Mouse (Mus musculus) kidney, adult 2 months (tissue): ENCODE results near the gene Barx1. TPM values are rescaled to one million over a fixed set of nuclear protein-coding genes. Genes with fewer than 3 reads are reported as not detected.

ENCODE experiments used
- DNase-seq: peaks from one replicate; pipeline ENCODE4 v3.0.0; 2021
- H3K27ac ChIP-seq: fragments of 200-500 bp; 2 replicates; pipeline ENCODE4 v1.5.1; 2012; ENCODE audit warnings: low read depth, low read length, control low read depth, inconsistent platforms; ENCODE audit not compliant: insufficient read depth
- H3K27me3 ChIP-seq: fragments of 200-500 bp; replicated peaks from 2 replicates; pipeline ENCODE4 v1.6.1; 2012; ENCODE audit warnings: mild to moderate bottlenecking, moderate library complexity, low read length, inconsistent platforms; ENCODE audit not compliant: control insufficient read depth, insufficient read depth
- H3K36me3 ChIP-seq: fragments of 200-500 bp; 2 replicates; pipeline ENCODE4 v1.6.1; 2012; ENCODE audit warnings: mild to moderate bottlenecking, moderate library complexity, low read length, inconsistent platforms; ENCODE audit not compliant: control insufficient read depth, insufficient read depth
- H3K4me1 ChIP-seq: fragments of 200-500 bp; 2 replicates; pipeline ENCODE4 v1.6.1; 2011; ENCODE audit warnings: low read length; ENCODE audit not compliant: control insufficient read depth, insufficient read depth
- H3K4me3 ChIP-seq: fragments of 200-500 bp; 2 replicates; pipeline ENCODE4 v1.5.1; 2011; ENCODE audit warnings: mild to moderate bottlenecking, low read depth, low read length, control low read depth; ENCODE audit not compliant: insufficient read depth
- CTCF ChIP-seq: fragments of 200-500 bp; conservative IDR thresholded peaks from 2 replicates; pipeline ENCODE4 v1.5.1; 2011; ENCODE audit warnings: low read depth, mild to moderate bottlenecking, control low read depth, low read length, moderate library complexity, mixed read lengths; ENCODE audit not compliant: insufficient read depth, insufficient read length
- POLR2A ChIP-seq: fragments of 200-500 bp; IDR thresholded peaks from one replicate; pipeline ENCODE4 v1.6.1; 2011; ENCODE audit warnings: low read depth, low read length, control low read depth
- WGBS: fragments of 180-500 bp; shearing (Covaris S2); methylation state at CpG from one replicate; pipeline ENCODE4 v1.1.7; 2018; 5-methylcytosine and 5-hydroxymethylcytosine counted together
- polyA plus RNA-seq: library from polyadenylated mRNA; depleted of rRNA; stranded (reverse); fragments of >200 nt; gene quantifications from 2 replicates; pipeline ENCODE4 v1.2.3, GENCODE M21; 2012

Barx1 gene
- polyA plus RNA-seq, 1 experiment: not detected

DNA sequence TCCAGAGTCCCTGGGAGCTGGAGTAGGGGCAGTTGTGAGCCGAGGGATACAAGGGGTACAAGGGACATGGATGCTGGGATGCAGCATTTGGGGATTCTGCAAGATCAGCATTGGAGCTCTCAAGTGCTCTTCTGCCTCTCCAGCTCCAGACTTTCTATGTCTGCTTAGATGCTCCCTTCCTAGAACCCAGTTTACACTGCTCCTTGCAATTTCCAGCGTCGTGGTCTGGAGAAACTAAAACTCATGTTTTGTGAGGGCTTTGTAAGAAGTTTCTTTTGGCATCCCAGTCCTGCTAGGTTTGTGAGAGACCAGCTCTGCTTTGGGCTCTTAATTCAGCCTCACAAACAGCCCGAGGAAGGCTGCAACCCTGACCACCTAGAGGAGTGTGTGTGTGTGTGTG lies 4.7 kb downstream of the Barx1 start:
- H3K4me3 ChIP-seq: no peak overlapping the region
- TF ChIP-seq POLR2A (no peak), CTCF (no peak)
- WGBS: 19% methylated on average over 4 of the region's 4 CpGs
- peaks cover 24% of the 10 kb centered on the region for H3K27me3 ChIP-seq
- no peak overlapping the region for H3K27ac ChIP-seq
- no peaks in the 10 kb centered on the region for H3K36me3 ChIP-seq
- DNase-seq: no peak
- H3K4me1 ChIP-seq: peaks cover 5% of the 10 kb centered on the region; the same call in 1 of the 2 replicates

DNA sequence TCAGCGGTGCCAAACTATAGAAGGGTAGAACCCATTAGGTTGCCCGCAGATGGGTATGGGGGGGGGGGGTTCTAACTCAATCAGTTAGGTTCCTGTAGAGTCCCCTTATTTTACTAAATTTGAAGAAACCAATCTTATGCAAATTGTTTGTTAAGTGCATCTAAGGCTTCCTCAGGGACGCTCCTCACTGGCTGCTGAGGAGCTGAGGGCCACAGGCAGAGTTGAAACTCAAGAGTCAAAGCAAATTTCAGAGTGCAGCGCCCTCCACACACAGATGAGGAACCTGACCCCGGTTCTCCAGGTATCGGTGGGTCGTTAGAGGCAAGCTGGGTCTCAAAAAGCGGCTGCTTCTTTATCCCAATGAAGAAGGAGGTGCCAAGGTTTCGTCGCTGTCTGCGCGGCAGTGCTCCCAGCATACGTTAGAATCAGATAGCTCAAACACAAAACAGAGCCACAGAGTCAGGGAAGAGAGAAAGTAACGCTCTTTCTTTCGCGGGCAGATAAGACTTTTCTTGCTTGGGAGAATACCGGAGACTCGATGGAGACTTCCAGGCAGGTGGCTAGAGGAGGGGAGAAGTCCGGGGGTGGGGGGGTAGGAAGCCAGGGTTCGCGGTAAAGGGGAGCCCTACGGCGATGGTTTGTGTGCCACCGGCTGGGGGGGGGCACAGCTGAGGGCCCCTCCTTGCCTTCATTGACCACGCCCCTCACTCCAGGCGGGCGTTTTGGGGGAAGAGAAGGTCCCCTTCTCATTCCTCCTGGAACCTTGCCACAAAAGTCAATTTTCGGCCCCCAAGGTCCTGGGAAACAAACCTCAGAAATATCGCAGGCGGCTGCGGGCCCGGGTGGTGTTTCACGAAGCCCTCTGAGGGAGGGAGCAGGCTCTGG lies 5.5 kb downstream of the Barx1 start:
- H3K36me3 ChIP-seq: no peaks in the 10 kb centered on the region
- no peak overlapping the region for H3K4me3 ChIP-seq
- 5% methylated on average over 33 of the region's 33 CpGs for whole genome bisulfite sequencing
- H3K27ac ChIP-seq: no peak overlapping the region
- DNase-seq: no peak
- H3K4me1 ChIP-seq: peaks cover 5% of the 10 kb centered on the region; the same call in 1 of the 2 replicates
- H3K27me3 ChIP-seq: peaks cover 24% of the 10 kb centered on the region
- TF ChIP-seq CTCF: no peak
- no peak for TF ChIP-seq POLR2A

DNA sequence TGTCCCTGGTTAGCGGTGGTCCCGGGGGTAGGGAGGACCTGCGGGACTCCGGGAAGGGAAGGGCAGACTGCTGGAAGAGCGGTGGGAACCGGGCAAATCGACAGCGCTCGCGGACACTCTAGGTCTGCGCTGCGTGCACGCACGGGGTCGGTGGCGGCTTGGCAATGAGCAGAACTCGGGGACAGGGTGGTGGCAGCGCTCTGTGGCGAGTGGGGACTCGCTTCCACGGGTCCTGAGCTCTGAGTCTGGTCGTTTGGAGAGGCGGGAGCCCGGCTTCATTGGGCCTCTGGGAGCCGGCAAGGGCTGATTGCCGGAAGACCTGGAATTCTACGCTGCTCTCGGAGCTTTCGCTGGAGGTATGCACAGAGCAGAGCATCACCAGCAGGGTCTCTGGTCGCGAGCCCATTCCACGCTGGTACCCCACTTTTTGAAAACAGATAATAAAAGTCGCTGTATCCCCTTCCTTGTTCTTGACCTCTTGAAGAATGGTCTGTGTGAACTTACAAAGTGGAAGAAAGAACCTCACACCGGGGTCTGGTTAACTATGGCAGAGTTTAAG lies 6.3 kb downstream of the Barx1 start:
- no peak for TF ChIP-seq CTCF
- 3% methylated on average over 34 of the region's 34 CpGs for WGBS
- no peak for DNase-seq
- Histone ChIP-seq H3K4me3 (no peak overlapping the region), H3K27ac (no peak overlapping the region), H3K4me1 (peaks cover 5% of the 10 kb centered on the region; the same call in 1 of the 2 replicates), H3K36me3 (no peaks in the 10 kb centered on the region), H3K27me3 (peaks cover 20% of the 10 kb centered on the region)

DNA sequence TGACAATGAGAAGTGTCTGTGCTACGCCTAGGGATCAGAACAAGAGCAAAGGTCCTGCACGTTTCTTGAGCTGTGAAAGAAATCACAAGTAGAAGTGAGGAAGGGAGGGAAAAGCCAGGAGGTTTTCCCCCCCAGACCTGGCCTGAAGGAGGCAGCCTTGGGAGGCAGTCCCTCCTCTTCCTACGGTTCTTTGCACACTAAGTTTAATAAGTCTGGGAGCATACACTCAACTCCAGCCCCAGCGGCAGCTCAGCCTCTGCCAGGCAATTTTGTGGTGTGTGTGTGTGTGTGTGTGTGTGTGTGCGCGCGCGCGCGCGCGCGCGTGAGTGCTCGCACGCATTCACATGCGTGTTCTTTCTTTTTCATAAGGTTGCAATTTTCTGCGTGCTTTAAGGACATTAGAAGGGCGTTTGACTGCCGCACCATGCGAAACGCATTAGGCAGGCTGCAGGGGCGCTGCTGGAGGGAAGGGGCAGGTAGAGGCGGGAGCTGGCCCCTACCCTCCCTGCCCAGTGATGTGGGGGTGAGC lies 9.6 kb downstream of the Barx1 start:
- no peak for TF ChIP-seq POLR2A
- no peak for TF ChIP-seq CTCF
- H3K27ac ChIP-seq: no peak overlapping the region
- peaks cover 5% of the 10 kb centered on the region; the same call in 1 of the 2 replicates for H3K4me1 ChIP-seq
- H3K36me3 ChIP-seq: no peaks in the 10 kb centered on the region
- no peak overlapping the region for H3K4me3 ChIP-seq
- DNase-seq: no peak
- WGBS: 2% methylated on average over 24 of the region's 24 CpGs
- H3K27me3 ChIP-seq: peaks cover 13% of the 10 kb centered on the region

DNA sequence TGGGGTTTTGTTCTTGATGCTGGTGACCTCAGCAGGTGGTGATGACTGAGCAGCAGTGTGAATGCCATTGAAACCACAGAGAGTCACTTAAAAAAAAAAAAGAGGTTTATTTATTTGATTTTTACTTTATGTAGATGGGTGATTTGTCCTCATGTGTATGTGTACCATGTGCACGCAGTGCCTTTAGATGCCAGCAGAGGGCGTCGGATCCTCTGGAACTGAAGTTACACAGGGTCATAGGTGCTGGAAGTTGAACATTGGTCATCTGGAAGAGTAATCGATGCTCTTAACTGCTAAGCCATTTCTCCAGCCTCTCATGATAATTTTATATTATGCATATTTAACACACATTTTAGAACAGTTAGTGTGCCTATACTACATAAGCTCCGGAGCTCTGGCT lies 11.8 kb downstream of the Barx1 start:
- no peak overlapping the region for H3K4me3 ChIP-seq
- H3K27ac ChIP-seq: no peak overlapping the region
- H3K36me3 ChIP-seq: no peaks in the 10 kb centered on the region
- 82% methylated on average over 5 of the region's 5 CpGs for WGBS
- H3K27me3 ChIP-seq: peaks cover 2% of the 10 kb centered on the region; the same call in 1 of the 2 replicates
- TF ChIP-seq CTCF (no peak), POLR2A (no peak)
- DNase-seq: no peak
- no peaks in the 10 kb centered on the region for H3K4me1 ChIP-seq

DNA sequence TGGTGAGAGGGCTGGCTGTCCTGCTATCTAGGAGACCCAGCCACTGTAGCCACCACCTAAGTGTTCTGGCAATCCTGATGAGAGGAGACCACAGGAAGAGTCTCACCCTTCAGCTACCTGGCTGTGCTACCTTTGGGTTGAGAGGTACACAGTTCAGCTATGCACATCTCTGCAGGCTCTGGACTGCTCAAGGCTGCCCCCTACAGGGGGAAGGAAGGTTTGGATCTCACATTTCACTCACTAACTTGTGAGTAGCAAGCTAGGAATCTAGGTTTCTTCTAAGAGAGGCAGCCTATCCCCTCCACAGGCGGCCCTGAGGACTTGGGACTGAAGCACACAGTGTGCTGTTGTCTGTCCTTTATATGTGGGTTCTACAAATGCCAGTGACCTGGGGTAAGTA lies 16.6 kb downstream of the Barx1 start:
- no peaks in the 10 kb centered on the region for H3K27me3 ChIP-seq
- H3K4me3 ChIP-seq: no peak overlapping the region
- 33% methylated on average over 1 of the region's 1 CpGs for WGBS
- peak; percentile 33 for DNase-seq
- no peaks in the 10 kb centered on the region for H3K4me1 ChIP-seq
- no peak overlapping the region for H3K27ac ChIP-seq
- TF ChIP-seq POLR2A: no peak
- peak; percentile 56 for TF ChIP-seq CTCF
- no peaks in the 10 kb centered on the region for H3K36me3 ChIP-seq

DNA sequence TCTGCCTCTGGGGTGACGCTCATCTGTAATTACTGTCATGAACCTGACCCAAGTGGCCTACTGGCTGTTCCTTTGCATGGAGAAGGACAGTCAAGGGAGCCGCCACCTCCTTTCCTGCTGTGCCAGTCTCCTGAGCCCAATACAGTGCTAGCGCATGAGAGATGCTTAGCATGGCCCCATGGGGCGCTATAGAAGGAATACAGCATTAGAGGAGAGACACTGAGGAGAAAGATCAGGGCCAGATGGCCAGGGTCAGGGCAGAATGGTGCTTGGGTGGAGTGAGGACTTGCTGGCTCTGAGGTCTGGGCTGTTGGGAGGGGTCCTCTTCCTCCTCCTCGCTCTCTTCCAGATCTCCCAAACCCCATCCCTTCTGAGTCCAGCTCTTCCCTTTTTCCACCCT lies 23.9 kb downstream of the Barx1 start:
- TF ChIP-seq POLR2A (no peak), CTCF (no peak)
- Histone ChIP-seq H3K27me3 (no peaks in the 10 kb centered on the region), H3K4me1 (no peaks in the 10 kb centered on the region), H3K4me3 (no peak overlapping the region), H3K36me3 (no peaks in the 10 kb centered on the region), H3K27ac (no peak overlapping the region)
- DNase-seq: no peak
- WGBS: 67% methylated on average over 5 of the region's 5 CpGs
